Mouse (Mus musculus): Measurements from ENCODE around the gene Cbx3.
A peak's percentile ranks its signal among the peaks of the same experiment; 100 is the strongest.

Cbx3 gene

GRCm38 (mm10) chr6:51523807-51524320, 53.7 kb downstream of the Cbx3 start, which contains the start of gene Snx10:
Gene Snx10 (plus strand): TSS chr6:51523901.
- peak in 1 of 2 experiments; percentile 30 for DNase-seq (ENCODE audit: low spot score in 2 of 2)

- peak in 1 of 2 experiments; percentile 18 for DNase-seq (ENCODE audit: low spot score in 2 of 2)
Measured at GRCm38 (mm10) chr6:51524321-51524931, 54.3 kb downstream of the Cbx3 start.

DNA sequence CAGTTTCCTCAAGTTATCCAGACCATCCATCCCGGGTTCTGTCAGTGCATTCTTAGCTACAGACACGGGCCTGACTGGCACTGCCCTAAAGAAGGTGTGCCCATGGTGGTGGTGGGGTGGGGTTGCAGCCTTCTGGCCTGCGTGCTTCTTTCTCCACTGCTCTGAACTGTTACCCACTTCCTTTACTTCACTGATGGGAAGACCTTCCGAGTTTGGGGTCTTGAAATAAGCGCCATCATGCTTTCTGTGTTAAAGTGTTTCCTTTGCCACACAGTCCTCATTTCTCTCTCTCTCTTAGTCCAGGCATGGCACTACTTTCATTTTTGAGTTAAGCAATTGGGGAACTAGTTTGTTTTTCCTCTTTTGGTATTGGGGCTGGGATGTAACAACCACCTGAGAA, 54.8 kb downstream of the Cbx3 start:
- no peak for DNase-seq (ENCODE audit: low spot score in 2 of 2)

GRCm38 (mm10) chr6:51529457-51529856, 59.3 kb downstream of the Cbx3 start:
- DNase-seq (ENCODE audit: low spot score in 2 of 2), result no peak

Data from spleen, postnatal 10 days (tissue).